Mouse (Mus musculus) C2C12 (cell line): ENCODE data around the gene Nras. TPM values are rescaled to one million over a fixed set of nuclear protein-coding genes. Genes with fewer than 3 reads are reported as not detected.

Experiments
- H3K27me3 ChIP-seq: one replicate; pipeline ENCODE4 v1.6.1; 2011; ENCODE audit not compliant: control insufficient read depth, insufficient read depth, insufficient read length
- H3K36me3 ChIP-seq: one replicate; pipeline ENCODE4 v1.6.1; 2011; ENCODE audit not compliant: control insufficient read depth, insufficient read depth
- H3K4me3 ChIP-seq: one replicate; pipeline ENCODE4 v1.5.1; 2011; ENCODE audit warnings: mild to moderate bottlenecking, control low read depth; ENCODE audit not compliant: poor library complexity, insufficient read depth, severe bottlenecking
- H3K79me2 ChIP-seq: one replicate; pipeline ENCODE4 v1.6.1; 2011; ENCODE audit not compliant: control insufficient read depth, insufficient read depth
- H3K79me3 ChIP-seq: one replicate; pipeline ENCODE4 v1.6.1; 2011; ENCODE audit warnings: low read depth, control low read depth
- H3ac ChIP-seq: one replicate; pipeline ENCODE3; 2011; ENCODE audit warnings: low read depth; ENCODE audit not compliant: control insufficient read depth, insufficient read length
- CEBPB ChIP-seq: IDR thresholded peaks from one replicate; pipeline ENCODE4 v1.6.1; 2011; ENCODE audit warnings: low read depth, mild to moderate bottlenecking, control low read depth, moderate library complexity
- CTCF ChIP-seq: IDR thresholded peaks from one replicate; pipeline ENCODE4 v1.5.1; 2011; ENCODE audit not compliant: control insufficient read depth, insufficient read depth, insufficient read length
- FOSL1 ChIP-seq: IDR thresholded peaks from one replicate; pipeline ENCODE4 v1.8.0; 2011; ENCODE audit warnings: mild to moderate bottlenecking, low read length; ENCODE audit not compliant: poor library complexity, insufficient read depth, severe bottlenecking
- MAX ChIP-seq: IDR thresholded peaks from one replicate; pipeline ENCODE4 v1.6.1; 2011; ENCODE audit warnings: mild to moderate bottlenecking, control low read depth
- MYOD1 ChIP-seq: IDR thresholded peaks from one replicate; pipeline ENCODE4 v1.6.1; 2011; ENCODE audit warnings: low read depth; ENCODE audit not compliant: control insufficient read depth, insufficient read length
- MYOG ChIP-seq: IDR thresholded peaks from one replicate; pipeline ENCODE4 v1.6.1; 2011; ENCODE audit not compliant: control insufficient read depth, insufficient read length; ENCODE audit errors: extremely low read depth
- USF1 ChIP-seq: IDR thresholded peaks from one replicate; pipeline ENCODE4 v1.6.1; 2011; ENCODE audit warnings: low read depth, mild to moderate bottlenecking, control low read depth, moderate library complexity
- polyA plus RNA-seq: library from polyadenylated mRNA; unstranded; fragments of >200 nt; fragmentation: generic; extraction: Trizol; gene quantifications from one replicate; pipeline ENCODE4 v1.2.1, GENCODE M21; 2012; ENCODE audit warnings: missing spikeins

The Nras gene
- polyA plus RNA-seq, 1 experiment: 57.3 TPM

- Histone ChIP-seq H3K36me3 (no peaks in the 10 kb centered on the region), H3K79me3 (no peaks in the 10 kb centered on the region), H3ac (no peak overlapping the region), H3K4me3 (no peak overlapping the region), H3K79me2 (no peaks in the 10 kb centered on the region), H3K27me3 (no peaks in the 10 kb centered on the region)
- TF ChIP-seq MAX: no peak
Measured at GRCm38 (mm10) chr3:103081861-103082453, 23.9 kb downstream of the Nras start.

- Histone ChIP-seq H3ac (no peak overlapping the region), H3K79me2 (no peaks in the 10 kb centered on the region), H3K27me3 (no peaks in the 10 kb centered on the region), H3K36me3 (no peaks in the 10 kb centered on the region), H3K79me3 (no peaks in the 10 kb centered on the region), H3K4me3 (no peak overlapping the region)
- no peak for TF ChIP-seq CTCF
- no peak for TF ChIP-seq MYOD1
- TF ChIP-seq MYOG: no peak
- TF ChIP-seq CEBPB: no peak
- no peak for TF ChIP-seq MAX
- TF ChIP-seq FOSL1: no peak
- TF ChIP-seq USF1: no peak
Measured at GRCm38 (mm10) chr3:103082761-103083160, 24.7 kb downstream of the Nras start.

- no peaks in the 10 kb centered on the region for H3K79me3 ChIP-seq
- H3K36me3 ChIP-seq: no peaks in the 10 kb centered on the region
- no peak for TF ChIP-seq FOSL1
- no peak for TF ChIP-seq MAX
- no peak for TF ChIP-seq CEBPB
- TF ChIP-seq USF1: no peak
- no peak overlapping the region for H3K4me3 ChIP-seq
- H3K79me2 ChIP-seq: no peaks in the 10 kb centered on the region
- H3ac ChIP-seq: no peak overlapping the region
- no peaks in the 10 kb centered on the region for H3K27me3 ChIP-seq
Measured at GRCm38 (mm10) chr3:103085986-103086385, 27.9 kb downstream of the Nras start.

GRCm38 (mm10) chr3:103091753-103092152 lies 33.7 kb downstream of the Nras start:
- no peaks in the 10 kb centered on the region for H3K79me2 ChIP-seq
- H3K27me3 ChIP-seq: no peaks in the 10 kb centered on the region
- no peaks in the 10 kb centered on the region for H3K79me3 ChIP-seq
- H3K4me3 ChIP-seq: no peak overlapping the region
- no peaks in the 10 kb centered on the region for H3K36me3 ChIP-seq
- no peak overlapping the region for H3ac ChIP-seq
- TF ChIP-seq MYOG (no peak), MYOD1 (no peak), MAX (no peak), CEBPB (no peak), USF1 (no peak), CTCF (no peak), FOSL1 (no peak)

- TF ChIP-seq CEBPB (no peak), MYOG (no peak), CTCF (no peak), MAX (no peak), FOSL1 (no peak), MYOD1 (no peak), USF1 (no peak)
- H3K4me3 ChIP-seq: no peak overlapping the region
Measured at GRCm38 (mm10) chr3:103098662-103099061, 40.6 kb downstream of the Nras start.

GRCm38 (mm10) chr3:103099667-103100066 lies 41.6 kb downstream of the Nras start:
- no peaks in the 10 kb centered on the region for H3K27me3 ChIP-seq
- H3K4me3 ChIP-seq: no peak overlapping the region
- H3ac ChIP-seq: no peak overlapping the region
- H3K36me3 ChIP-seq: no peaks in the 10 kb centered on the region
- TF ChIP-seq CTCF: no peak
- TF ChIP-seq CEBPB: no peak
- no peak for TF ChIP-seq USF1
- no peak for TF ChIP-seq MAX
- no peak for TF ChIP-seq MYOD1
- no peak for TF ChIP-seq MYOG
- no peak for TF ChIP-seq FOSL1
- peaks cover 5% of the 10 kb centered on the region for H3K79me2 ChIP-seq
- no peaks in the 10 kb centered on the region for H3K79me3 ChIP-seq

More at GRCm38 (mm10) chr3:103098662-103099061, 40.6 kb downstream of the Nras start:
- H3K36me3 ChIP-seq: no peaks in the 10 kb centered on the region
- H3ac ChIP-seq: no peak overlapping the region
- H3K27me3 ChIP-seq: no peaks in the 10 kb centered on the region
- no peaks in the 10 kb centered on the region for H3K79me3 ChIP-seq
- H3K79me2 ChIP-seq: no peaks in the 10 kb centered on the region
